Mouse (Mus musculus): ENCODE results near the gene Zfp709. TPM values are rescaled to one million over a fixed set of nuclear protein-coding genes. Genes with fewer than 3 reads are reported as not detected.
"Not testable (repeated sequence)": the region's sequence is repeated elsewhere in the genome, so short reads cannot be mapped to it uniquely, and the experiment has no call there.

The Zfp709 gene
- polyA plus RNA-seq, 1 experiment from 2014 or later = 2.8 TPM

GRCm38 (mm10) chr8:71856630-71857328 is 25.0 kb upstream of the Zfp709 start:
- H3K9ac ChIP-seq (ENCODE audit: low read length); H3K27ac ChIP-seq (replicated peaks); H3K4me3 ChIP-seq (ENCODE audit: low read depth, low read length); H3K27me3 ChIP-seq (ENCODE audit: control insufficient read depth, insufficient read depth, low read length); H3K4me1 ChIP-seq (replicated peaks; ENCODE audit: control insufficient read depth, insufficient read depth); DNase-seq (ENCODE audit: low spot score); H3K4me2 ChIP-seq (replicated peaks; ENCODE audit: low read depth); H3K36me3 ChIP-seq (ENCODE audit: control insufficient read depth, insufficient read depth, low read length); H3K9me3 ChIP-seq (ENCODE audit: control insufficient read depth, low read length): not testable (repeated sequence)
- 0 out of 2 replicates have a peak, but pooled peaks have one; percentile 29 for ATAC-seq (ENCODE audit: low FRiP score, low TSS enrichment)
- WGBS = 77% methylated on average over 9 of the region's 10 CpGs

- ATAC-seq (ENCODE audit: low FRiP score, low TSS enrichment) = 0 out of 2 replicates have a peak, but pooled peaks have one; percentile 59
- not testable (repeated sequence) for DNase-seq (ENCODE audit: low spot score); H3K27ac ChIP-seq (replicated peaks); H3K36me3 ChIP-seq (ENCODE audit: control insufficient read depth, insufficient read depth, low read length); H3K4me3 ChIP-seq (ENCODE audit: low read depth, low read length); H3K4me1 ChIP-seq (replicated peaks; ENCODE audit: control insufficient read depth, insufficient read depth); H3K9ac ChIP-seq (ENCODE audit: low read length); H3K4me2 ChIP-seq (replicated peaks; ENCODE audit: low read depth); H3K9me3 ChIP-seq (ENCODE audit: control insufficient read depth, low read length); H3K27me3 ChIP-seq (ENCODE audit: control insufficient read depth, insufficient read depth, low read length)
- 80% methylated on average over 2 of the region's 2 CpGs for WGBS
Measured at GRCm38 (mm10) chr8:71857364-71857763, 24.5 kb upstream of the Zfp709 start.

GRCm38 (mm10) chr8:71861551-71861950 is 20.3 kb upstream of the Zfp709 start:
- H3K36me3 ChIP-seq (ENCODE audit: control insufficient read depth, insufficient read depth, low read length); H3K27me3 ChIP-seq (ENCODE audit: control insufficient read depth, insufficient read depth, low read length): not testable (repeated sequence)

GRCm38 (mm10) chr8:71862038-71862437 is 19.8 kb upstream of the Zfp709 start:
- H3K9me3 ChIP-seq (ENCODE audit: control insufficient read depth, low read length); DNase-seq (ENCODE audit: low spot score); H3K27ac ChIP-seq (replicated peaks); H3K4me2 ChIP-seq (replicated peaks; ENCODE audit: low read depth); H3K4me1 ChIP-seq (replicated peaks; ENCODE audit: control insufficient read depth, insufficient read depth); ATAC-seq (ENCODE audit: low FRiP score, low TSS enrichment); H3K36me3 ChIP-seq (ENCODE audit: control insufficient read depth, insufficient read depth, low read length); H3K9ac ChIP-seq (ENCODE audit: low read length); H3K27me3 ChIP-seq (ENCODE audit: control insufficient read depth, insufficient read depth, low read length); H3K4me3 ChIP-seq (ENCODE audit: low read depth, low read length): not testable (repeated sequence)

More at GRCm38 (mm10) chr8:71861551-71861950, 20.3 kb upstream of the Zfp709 start:
- 89% methylated on average over 1 of the region's 1 CpGs for WGBS
- H3K27ac ChIP-seq (replicated peaks); DNase-seq (ENCODE audit: low spot score); H3K9ac ChIP-seq (ENCODE audit: low read length); ATAC-seq (ENCODE audit: low FRiP score, low TSS enrichment); H3K4me3 ChIP-seq (ENCODE audit: low read depth, low read length); H3K4me1 ChIP-seq (replicated peaks; ENCODE audit: control insufficient read depth, insufficient read depth); H3K4me2 ChIP-seq (replicated peaks; ENCODE audit: low read depth); H3K9me3 ChIP-seq (ENCODE audit: control insufficient read depth, low read length): not testable (repeated sequence)

- H3K27ac ChIP-seq (replicated peaks); H3K9me3 ChIP-seq (ENCODE audit: control insufficient read depth, low read length); H3K9ac ChIP-seq (ENCODE audit: low read length); H3K4me3 ChIP-seq (ENCODE audit: low read depth, low read length); H3K4me2 ChIP-seq (replicated peaks; ENCODE audit: low read depth); H3K4me1 ChIP-seq (replicated peaks; ENCODE audit: control insufficient read depth, insufficient read depth); H3K36me3 ChIP-seq (ENCODE audit: control insufficient read depth, insufficient read depth, low read length); DNase-seq (ENCODE audit: low spot score); ATAC-seq (ENCODE audit: low FRiP score, low TSS enrichment); H3K27me3 ChIP-seq (ENCODE audit: control insufficient read depth, insufficient read depth, low read length): not testable (repeated sequence)
- WGBS = 53% methylated on average over 11 of the region's 11 CpGs
Measured at GRCm38 (mm10) chr8:71900666-71901065, 18.8 kb downstream of the Zfp709 start.

GRCm38 (mm10) chr8:71903084-71903483 is 21.3 kb downstream of the Zfp709 start:
- H3K9me3 ChIP-seq (ENCODE audit: control insufficient read depth, low read length); DNase-seq (ENCODE audit: low spot score); H3K4me1 ChIP-seq (replicated peaks; ENCODE audit: control insufficient read depth, insufficient read depth); ATAC-seq (ENCODE audit: low FRiP score, low TSS enrichment); H3K27me3 ChIP-seq (ENCODE audit: control insufficient read depth, insufficient read depth, low read length); H3K4me3 ChIP-seq (ENCODE audit: low read depth, low read length); H3K9ac ChIP-seq (ENCODE audit: low read length); H3K36me3 ChIP-seq (ENCODE audit: control insufficient read depth, insufficient read depth, low read length); H3K4me2 ChIP-seq (replicated peaks; ENCODE audit: low read depth); H3K27ac ChIP-seq (replicated peaks): not testable (repeated sequence)
- WGBS = 56% methylated on average over 1 of the region's 1 CpGs

Measured in stomach, postnatal 0 days (tissue).